Mouse (Mus musculus): ENCODE data around the gene Inpp5f. TPM values are rescaled to one million over a fixed set of nuclear protein-coding genes. Genes with fewer than 3 reads are reported as not detected.

Gene Inpp5f
- total and polyA plus RNA-seq, 3 experiments, result 1.5 to 4.5 (median 4.1) TPM

- H3K79me2 ChIP-seq (replicated peaks; ENCODE audit: control insufficient read depth, insufficient read depth, low read length), result no peaks in the 10 kb centered on the region
- 86% methylated on average over 10 of the region's 10 CpGs for WGBS
- intact Hi-C loops (cut with DNase I), result no loop called here
- H3K27ac ChIP-seq, result no peak overlapping the region
- no peak for TF ChIP-seq POLR2A (IDR thresholded peaks at IDR 0.05; ENCODE audit: insufficient read depth, low read depth, low read length)
- TF ChIP-seq CTCF (IDR thresholded peaks at IDR 0.05), result no peak
- TF ChIP-seq EP300 (IDR thresholded peaks at IDR 0.05; ENCODE audit: insufficient read depth, low read depth, low read length), result no peak
- H3K27me3 ChIP-seq (ENCODE audit: control insufficient read depth, insufficient read depth, low read length), result no peaks in the 10 kb centered on the region
- H3K4me3 ChIP-seq, result no peak overlapping the region
- peaks cover 3% of the 10 kb centered on the region for H3K4me1 ChIP-seq (ENCODE audit: control insufficient read depth, insufficient read depth, low read length)
- no peaks in the 10 kb centered on the region for H3K36me3 ChIP-seq (ENCODE audit: control insufficient read depth, insufficient read depth, low read length)
- no peak for DNase-seq
- no peak overlapping the region for H3K9ac ChIP-seq (ENCODE audit: low read depth, low read length)
Observed at GRCm38 (mm10) chr7:128578199-128578945, 32.8 kb upstream of the Inpp5f start.

DNA sequence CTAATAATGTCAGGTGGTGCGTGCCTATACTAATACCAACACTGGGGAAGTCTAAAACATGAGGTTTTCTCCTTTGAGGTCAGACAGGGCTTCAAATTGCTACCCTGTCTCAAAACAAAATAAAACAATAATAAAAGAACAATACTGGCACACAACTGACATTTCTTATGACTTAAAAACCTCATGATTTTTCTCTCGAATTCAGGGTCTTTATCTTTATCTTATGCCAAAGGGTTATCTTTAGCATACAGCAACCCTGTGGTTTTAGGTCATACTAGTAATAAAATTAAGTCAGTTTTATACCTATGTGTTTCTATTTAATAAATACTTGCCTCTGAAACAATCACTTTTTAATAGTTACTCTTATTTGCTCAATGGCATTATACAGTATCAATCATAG is 31.7 kb upstream of the Inpp5f start:
- intact Hi-C loops (cut with DNase I), result no loop called here
- H3K79me2 ChIP-seq (replicated peaks; ENCODE audit: control insufficient read depth, insufficient read depth, low read length), result no peaks in the 10 kb centered on the region
- peaks cover 3% of the 10 kb centered on the region for H3K4me1 ChIP-seq (ENCODE audit: control insufficient read depth, insufficient read depth, low read length)
- H3K36me3 ChIP-seq (ENCODE audit: control insufficient read depth, insufficient read depth, low read length), result no peaks in the 10 kb centered on the region
- no peak for DNase-seq
- whole genome bisulfite sequencing, result 81% methylated on average over 2 of the region's 2 CpGs
- no peak overlapping the region for H3K4me3 ChIP-seq
- H3K27me3 ChIP-seq (ENCODE audit: control insufficient read depth, insufficient read depth, low read length), result no peaks in the 10 kb centered on the region
- no peak overlapping the region for H3K9ac ChIP-seq (ENCODE audit: low read depth, low read length)
- H3K27ac ChIP-seq, result no peak overlapping the region
- TF ChIP-seq CTCF (IDR thresholded peaks at IDR 0.05) (no peak), POLR2A (IDR thresholded peaks at IDR 0.05; ENCODE audit: insufficient read depth, low read depth, low read length) (no peak), EP300 (IDR thresholded peaks at IDR 0.05; ENCODE audit: insufficient read depth, low read depth, low read length) (no peak)

GRCm38 (mm10) chr7:128580318-128580717 is 30.8 kb upstream of the Inpp5f start:
- intact Hi-C loops (cut with DNase I), result no loop called here
- Histone ChIP-seq H3K9ac (ENCODE audit: low read depth, low read length) (no peak overlapping the region), H3K27ac (no peak overlapping the region), H3K79me2 (replicated peaks; ENCODE audit: control insufficient read depth, insufficient read depth, low read length) (no peaks in the 10 kb centered on the region), H3K4me3 (no peak overlapping the region), H3K27me3 (ENCODE audit: control insufficient read depth, insufficient read depth, low read length) (no peaks in the 10 kb centered on the region), H3K4me1 (ENCODE audit: control insufficient read depth, insufficient read depth, low read length) (peaks cover 3% of the 10 kb centered on the region), H3K36me3 (ENCODE audit: control insufficient read depth, insufficient read depth, low read length) (no peaks in the 10 kb centered on the region)
- no peak for TF ChIP-seq EP300 (IDR thresholded peaks at IDR 0.05; ENCODE audit: insufficient read depth, low read depth, low read length)
- TF ChIP-seq POLR2A (IDR thresholded peaks at IDR 0.05; ENCODE audit: insufficient read depth, low read depth, low read length), result no peak
- no peak for TF ChIP-seq CTCF (IDR thresholded peaks at IDR 0.05)
- 93% methylated on average over 6 of the region's 6 CpGs for WGBS
- DNase-seq, result no peak

GRCm38 (mm10) chr7:128581864-128582484 is 29.2 kb upstream of the Inpp5f start:
- no peak for DNase-seq
- H3K9ac ChIP-seq (ENCODE audit: low read depth, low read length), result no peak overlapping the region
- WGBS, result 40% methylated on average over 15 of the region's 15 CpGs
- no peaks in the 10 kb centered on the region for H3K27me3 ChIP-seq (ENCODE audit: control insufficient read depth, insufficient read depth, low read length)
- no peak overlapping the region for H3K4me3 ChIP-seq
- no peak overlapping the region for H3K27ac ChIP-seq
- no peaks in the 10 kb centered on the region for H3K36me3 ChIP-seq (ENCODE audit: control insufficient read depth, insufficient read depth, low read length)
- H3K79me2 ChIP-seq (replicated peaks; ENCODE audit: control insufficient read depth, insufficient read depth, low read length), result no peaks in the 10 kb centered on the region
- peaks cover 3% of the 10 kb centered on the region for H3K4me1 ChIP-seq (ENCODE audit: control insufficient read depth, insufficient read depth, low read length)
- intact Hi-C loops (cut with DNase I), result no loop called here
- TF ChIP-seq POLR2A (IDR thresholded peaks at IDR 0.05; ENCODE audit: insufficient read depth, low read depth, low read length) (no peak), CTCF (IDR thresholded peaks at IDR 0.05) (no peak), EP300 (IDR thresholded peaks at IDR 0.05; ENCODE audit: insufficient read depth, low read depth, low read length) (no peak)

- WGBS, result 66% methylated on average over 6 of the region's 6 CpGs
- Histone ChIP-seq H3K79me2 (replicated peaks; ENCODE audit: control insufficient read depth, insufficient read depth, low read length) (no peaks in the 10 kb centered on the region), H3K36me3 (ENCODE audit: control insufficient read depth, insufficient read depth, low read length) (no peaks in the 10 kb centered on the region), H3K4me1 (ENCODE audit: control insufficient read depth, insufficient read depth, low read length) (peaks cover 3% of the 10 kb centered on the region), H3K27me3 (ENCODE audit: control insufficient read depth, insufficient read depth, low read length) (no peaks in the 10 kb centered on the region), H3K27ac (no peak overlapping the region), H3K9ac (ENCODE audit: low read depth, low read length) (no peak overlapping the region), H3K4me3 (no peak overlapping the region)
- DNase-seq, result peak in 1 of 2 experiments; percentile 10
- intact Hi-C loops (cut with DNase I), result no loop called here
- TF ChIP-seq POLR2A (IDR thresholded peaks at IDR 0.05; ENCODE audit: insufficient read depth, low read depth, low read length) (no peak), EP300 (IDR thresholded peaks at IDR 0.05; ENCODE audit: insufficient read depth, low read depth, low read length) (no peak), CTCF (IDR thresholded peaks at IDR 0.05) (no peak)
Observed at GRCm38 (mm10) chr7:128583213-128583948, 27.7 kb upstream of the Inpp5f start.

All from heart, adult 2 months (tissue).